Comparison of ENCODE assay signal across 19 mouse cellular contexts in genomic region chr6:48205722-48206121, GRCm38 (mm10).
DNase-seq lines count a peak whose midpoint lies in the region; ATAC-seq and TF ChIP-seq lines count a peak whose summit lies in the region.
"Had no signal": no experiment of that assay in that cellular context is flagged by ENCODE, and none has a peak within 500 bp of the region (broad histone marks: within the 10 kb centered on the region; RNA-seq: fewer than 3 reads in every experiment).

No protein-coding gene starts in this region.

- DNase-seq in liver, embryonic 14.5 days (ENCODE audit: low read depth in 3 of 3, low spot score in 3 of 3) = no peak
- peak; percentile 7 for DNase-seq in thymus, postnatal 14 days
- DNase-seq in thymus, adult 18-20 months = no peak
- DNase-seq in R1 (ENCODE audit: low read depth, low spot score) = peak; percentile 21
- DNase-seq in adrenal gland, adult 18-20 months (ENCODE audit: low spot score in 2 of 2) = no peak
- DNase-seq in cerebellum, postnatal 14 days = no peak
- DNase-seq: cerebellum, postnatal 10 days; gastrocnemius, postnatal 25 days; heart, postnatal 14 days; kidney, adult 18-20 months; kidney, postnatal 14 days; spleen, adult 18-20 months had no signal

- ATAC-seq in liver, embryonic 14.5 days (ENCODE audit: insufficient read depth) = no peak
- no peak for ATAC-seq in liver, embryonic 12.5 days

- no peaks in the 10 kb centered on the region for H3K9me3 ChIP-seq in liver, embryonic 14.5 days (ENCODE audit: control insufficient read depth, low read length)
- H3K9me3 ChIP-seq in liver, embryonic 12.5 days (replicated peaks) = no peaks in the 10 kb centered on the region
- H3K9me3 ChIP-seq: forebrain, embryonic 12.5 days; hindbrain, embryonic 15.5 days; neural tube, embryonic 12.5 days had no signal

- no peak overlapping the region for H3K4me3 ChIP-seq in liver, embryonic 14.5 days (ENCODE audit: insufficient read depth in 1 of 2, low read depth in 2 of 2, low read length in 2 of 2)
- H3K4me3 ChIP-seq in liver, embryonic 12.5 days = no peak overlapping the region
- H3K4me3 ChIP-seq: forebrain, embryonic 12.5 days; hindbrain, embryonic 15.5 days; neural tube, embryonic 12.5 days had no signal

- no peak for TF ChIP-seq EP300 in liver, embryonic 14.5 days (IDR thresholded peaks at IDR 0.05; ENCODE audit: low read depth)

- H3K4me2 ChIP-seq in liver, embryonic 14.5 days (ENCODE audit: low read depth) = no peak overlapping the region
- H3K4me2 ChIP-seq in liver, embryonic 12.5 days = no peak overlapping the region
- H3K4me2 ChIP-seq: forebrain, embryonic 12.5 days; heart, embryonic 11.5 days; hindbrain, embryonic 15.5 days; midbrain, embryonic 11.5 days; neural tube, embryonic 12.5 days had no signal

- no peak overlapping the region for H3K27ac ChIP-seq in liver, embryonic 14.5 days
- no peak overlapping the region for H3K27ac ChIP-seq in liver, embryonic 12.5 days
- H3K27ac ChIP-seq: forebrain, embryonic 12.5 days; hindbrain, embryonic 15.5 days; macrophage; neural tube, embryonic 12.5 days had no signal

- peak; percentile 47 for TF ChIP-seq CTCF in liver, embryonic 14.5 days (IDR thresholded peaks at IDR 0.05; ENCODE audit: low read depth)

- H3K9ac ChIP-seq in liver, embryonic 14.5 days (replicated peaks) = no peak overlapping the region
- H3K9ac ChIP-seq in liver, embryonic 12.5 days = no peak overlapping the region
- H3K9ac ChIP-seq: forebrain, embryonic 12.5 days; hindbrain, embryonic 15.5 days; neural tube, embryonic 12.5 days had no signal

- WGBS in liver, embryonic 14.5 days (ENCODE audit: insufficient replicate concordance) = 67% methylated on average over 5 of the region's 5 CpGs
- WGBS in liver, embryonic 12.5 days (ENCODE audit: insufficient replicate concordance) = 77% methylated on average over 5 of the region's 5 CpGs

- no peaks in the 10 kb centered on the region for H3K36me3 ChIP-seq in liver, embryonic 14.5 days (replicated peaks; ENCODE audit: control insufficient read depth, insufficient read depth, low read depth)
- no peaks in the 10 kb centered on the region for H3K36me3 ChIP-seq in liver, embryonic 12.5 days
- H3K36me3 ChIP-seq: forebrain, embryonic 12.5 days; hindbrain, embryonic 15.5 days; neural tube, embryonic 12.5 days had no signal

- H3K4me1 ChIP-seq in liver, embryonic 14.5 days (replicated peaks; ENCODE audit: control insufficient read depth in 2 of 2, insufficient read depth in 2 of 2, low read length in 1 of 2) = no peaks in the 10 kb centered on the region
- H3K4me1 ChIP-seq in liver, embryonic 12.5 days = no peaks in the 10 kb centered on the region
- H3K4me1 ChIP-seq: forebrain, embryonic 12.5 days; hindbrain, embryonic 15.5 days; neural tube, embryonic 12.5 days had no signal

- H3K27me3 ChIP-seq in liver, embryonic 14.5 days (ENCODE audit: control insufficient read depth, insufficient read depth, low read length) = no peaks in the 10 kb centered on the region
- no peaks in the 10 kb centered on the region for H3K27me3 ChIP-seq in liver, embryonic 12.5 days (replicated peaks)
- H3K27me3 ChIP-seq: forebrain, embryonic 12.5 days; hindbrain, embryonic 15.5 days; neural tube, embryonic 12.5 days had no signal

Comparison
In these comparisons a context has a peak if more than half of its experiments do, and no peak if none do; other contexts are left out.
1. DNase-seq: peak in thymus, postnatal 14 days (single experiment) and R1 (single experiment); none in liver, embryonic 14.5 days (0 of 3), thymus, adult 18-20 months (0 of 2), adrenal gland, adult 18-20 months (0 of 2) and cerebellum, postnatal 14 days (0 of 2).